Mouse (Mus musculus) erythroblast, embryonic 14.5 days (primary cell): ENCODE measurements at regions not wholly inside any gene's neighbourhood (a gene's known extent, or its start where the extent isn't known, plus 50 kb on each side); places are given as distances from the start of the nearest gene placed in this dataset.

Experiments
- GATA1 ChIP-seq: IDR thresholded peaks from 2 replicates; pipeline ENCODE4 v1.6.1; 2012; ENCODE audit warnings: low read length, inconsistent platforms, mixed read lengths
- TAL1 ChIP-seq: IDR thresholded peaks from 3 replicates; pipeline ENCODE4 v1.6.1; 2012; ENCODE audit warnings: low read length, inconsistent platforms, mixed read lengths

DNA sequence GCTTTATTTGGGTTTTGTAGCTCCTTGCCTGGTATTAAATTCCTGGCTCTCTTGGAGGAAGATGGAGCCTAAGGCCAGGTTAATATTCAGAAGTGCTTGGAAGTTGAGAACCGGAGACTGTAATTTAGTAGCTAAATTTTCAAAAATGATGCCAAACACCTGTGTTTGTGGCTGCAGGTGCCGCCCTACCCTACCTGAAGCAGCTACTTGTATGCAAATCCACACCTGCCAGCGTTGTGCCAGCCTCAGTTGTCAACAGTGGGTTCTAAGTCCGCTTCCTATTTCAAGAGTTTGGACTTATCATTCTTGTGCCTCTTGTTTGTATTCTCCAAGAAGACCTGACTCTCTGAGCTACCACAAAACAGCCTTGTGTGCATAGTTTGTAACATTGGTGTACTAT, 92.7 kb upstream of the Pik3r1 start:
- no peak for TF ChIP-seq GATA1
- no peak for TF ChIP-seq TAL1
